Mouse (Mus musculus): ENCODE results near the gene Il10ra.

GRCm38 (mm10) chr9:45299231-45300006 lies 30.5 kb upstream of the Il10ra start:
- no peak; the same call in 1 of the 2 replicates for TF ChIP-seq CTCF (IDR thresholded peaks at IDR 0.05; ENCODE audit: insufficient read depth, low read depth, low read length)
- TF ChIP-seq POLR2A (IDR thresholded peaks at IDR 0.05; ENCODE audit: insufficient read depth, low read depth, low read length), result no peak

Measured in olfactory bulb, adult 2 months (tissue).